Mouse (Mus musculus) intestine, embryonic 16.5 days (tissue): ENCODE measurements around the gene Pigx. TPM values are rescaled to one million over a fixed set of nuclear protein-coding genes. Genes with fewer than 3 reads are reported as not detected.

Experiments
- ATAC-seq: fragments of 200-750 bp; cut with Nextera tagmentation; 2 replicates; pipeline ENCODE4 v1.8.0; 2017; ENCODE audit warnings: moderate TSS enrichment, moderate library complexity
- H3K27ac ChIP-seq: fragments of 300-500 bp; sonication (generic); 2 replicates; pipeline ENCODE4 v1.5.1; 2014; ENCODE audit warnings: mild to moderate bottlenecking, low read length
- H3K27me3 ChIP-seq: fragments of 300-500 bp; sonication (generic); replicated peaks from 2 replicates; pipeline ENCODE4 v1.6.1; 2014; ENCODE audit warnings: low read length, control low read depth, mixed read lengths; ENCODE audit not compliant: control insufficient read depth, insufficient read depth
- H3K36me3 ChIP-seq: fragments of 300-500 bp; sonication (generic); 2 replicates; pipeline ENCODE4 v1.6.1; 2014; ENCODE audit warnings: low read length, control low read depth; ENCODE audit not compliant: control insufficient read depth, insufficient read depth
- H3K4me1 ChIP-seq: fragments of 300-500 bp; sonication (generic); 2 replicates; pipeline ENCODE4 v1.6.1; 2014; ENCODE audit warnings: low read length, control low read depth, mixed read lengths; ENCODE audit not compliant: control insufficient read depth, insufficient read depth
- H3K4me2 ChIP-seq: fragments of 300-500 bp; sonication (generic); 2 replicates; pipeline ENCODE4 v1.6.1; 2014; ENCODE audit warnings: low read depth, low read length, control low read depth
- H3K4me3 ChIP-seq: fragments of 300-500 bp; sonication (generic); 2 replicates; pipeline ENCODE4 v1.5.1; 2014; ENCODE audit warnings: mild to moderate bottlenecking, low read length
- H3K9ac ChIP-seq: fragments of 300-500 bp; sonication (generic); 2 replicates; pipeline ENCODE4 v1.6.1; 2014; ENCODE audit warnings: low read depth, low read length
- H3K9me3 ChIP-seq: fragments of 300-500 bp; sonication (generic); 2 replicates; pipeline ENCODE4 v1.6.1; 2016; ENCODE audit warnings: low read length, control low read depth; ENCODE audit not compliant: control insufficient read depth
- WGBS: fragments of 180-500 bp; shearing (Covaris S2); extraction: QIAGEN DNeasy Blood & Tissue Kit; methylation state at CpG from one replicate; pipeline ENCODE4 v1.1.7; 2014; 5-methylcytosine and 5-hydroxymethylcytosine counted together
- polyA plus RNA-seq: library from polyadenylated mRNA; unstranded; fragments of >200 nt; fragmentation: Nextera tagmentation; extraction: Ambion mirVana; gene quantifications from 2 replicates; pipeline ENCODE4 v1.2.1, GENCODE M21; 2015

The Pigx gene
- polyA plus RNA-seq: 108 and 109 TPM in 2 replicates

DNA sequence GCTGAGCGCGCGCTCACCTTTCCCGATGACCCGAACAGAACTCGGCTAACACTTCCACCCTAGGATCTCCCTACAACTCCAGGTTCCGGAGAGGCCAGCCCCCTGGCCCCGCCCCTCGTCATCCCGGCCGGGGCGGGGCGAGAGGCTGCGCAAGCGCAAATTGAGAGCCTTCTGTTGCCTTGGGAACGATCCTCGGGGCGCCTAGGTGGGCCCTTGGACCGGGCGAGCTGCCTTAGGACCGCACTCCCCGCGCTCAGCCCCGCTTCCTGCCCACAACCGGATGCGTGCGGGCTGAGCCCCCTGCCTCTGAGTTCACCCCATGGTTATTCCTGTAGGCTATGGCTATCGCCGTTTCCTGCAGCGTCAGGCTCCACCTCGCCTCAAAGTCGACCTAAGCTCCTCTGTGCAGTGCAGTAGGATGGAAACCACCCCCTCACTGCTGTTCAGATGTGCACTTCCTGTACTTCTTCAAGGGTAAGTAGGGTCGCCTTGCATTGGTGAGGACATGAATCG lies at the start of gene Pigx, which contains the start of gene Cep19:
Pigx (minus strand) TSS at position 103 of the 513 bp plus-strand sequence.
Cep19 (plus strand) TSS at position 163 of the 513 bp plus-strand sequence.
- Histone ChIP-seq H3K4me1 (peaks cover 9% of the 10 kb centered on the region; the same call in 1 of the 2 replicates), H3K4me3 (peak within 1 kb of the TSS; percentile 93), H3K36me3 (peaks cover 3% of the 10 kb centered on the region; the same call in 1 of the 2 replicates), H3K9me3 (no peaks in the 10 kb centered on the region), H3K27ac (peak within 1 kb of the TSS; percentile 82), H3K9ac (peak within 1 kb of the TSS; percentile 94), H3K27me3 (no peaks in the 10 kb centered on the region), H3K4me2 (peak within 1 kb of the TSS; percentile 87)
- peak; percentile 98 for ATAC-seq
- WGBS: 0% methylated on average over 34 of the region's 34 CpGs

DNA sequence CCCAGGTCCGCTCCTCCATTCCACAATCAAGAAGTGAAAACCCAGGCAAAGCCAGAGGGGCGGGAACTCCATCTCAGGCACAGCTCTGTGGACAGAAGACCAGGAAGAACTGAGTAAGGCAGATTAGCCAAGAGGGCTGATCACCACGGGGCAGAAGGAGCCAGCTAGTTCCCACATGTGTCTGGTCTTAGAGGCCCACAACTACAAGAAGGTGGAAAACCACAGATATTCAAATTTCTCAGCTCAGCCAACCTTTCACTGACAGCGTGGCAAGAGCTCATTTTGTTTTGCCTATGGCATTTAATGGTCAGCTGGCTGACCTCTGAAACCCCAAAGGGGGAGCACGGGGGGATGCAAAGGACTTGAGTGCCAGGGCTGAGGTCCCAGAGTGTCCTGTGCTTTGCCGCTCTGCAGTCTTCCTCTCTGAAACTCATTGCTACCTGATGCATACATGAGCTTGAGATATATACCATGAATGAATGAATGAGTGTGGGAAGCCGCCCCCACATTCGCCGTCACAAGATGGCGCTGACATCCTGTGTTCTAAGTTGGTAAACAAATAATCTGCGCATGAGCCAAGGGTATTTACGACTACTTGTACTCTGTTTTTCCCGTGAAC lies 48.2 kb upstream of the Pigx start:
- no peak overlapping the region for H3K9ac ChIP-seq
- peak; percentile 56; the same call in 1 of the 2 replicates for ATAC-seq
- 57% methylated on average over 11 of the region's 13 CpGs for WGBS

DNA sequence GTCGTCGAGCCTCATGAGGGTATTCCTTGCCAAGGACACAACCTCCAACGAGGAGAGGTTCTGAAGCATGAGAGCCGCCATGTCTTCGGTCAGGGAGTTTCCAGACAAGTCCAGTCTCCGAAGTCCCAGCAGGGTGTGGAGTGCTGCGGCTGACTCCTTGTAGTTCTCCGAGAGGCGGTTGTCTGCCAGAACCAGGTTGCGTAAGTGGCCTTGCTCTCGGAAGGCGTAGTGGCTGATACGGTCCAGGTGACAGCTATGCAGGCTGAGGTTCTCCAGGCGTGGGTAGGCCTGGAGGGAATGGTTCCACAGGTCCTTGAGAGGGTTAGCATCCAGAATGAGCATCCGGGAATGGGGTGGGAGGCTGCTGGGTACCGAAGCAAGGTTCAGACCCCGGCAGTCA lies 45.1 kb upstream of the Pigx start:
- no peak overlapping the region for H3K4me2 ChIP-seq
- H3K27ac ChIP-seq: no peak overlapping the region
- no peak overlapping the region for H3K9ac ChIP-seq
- H3K27me3 ChIP-seq: no peaks in the 10 kb centered on the region
- H3K36me3 ChIP-seq: no peaks in the 10 kb centered on the region; the same call in 1 of the 2 replicates
- 92% methylated on average over 17 of the region's 17 CpGs for WGBS
- H3K4me3 ChIP-seq: no peak overlapping the region
- no peaks in the 10 kb centered on the region for H3K4me1 ChIP-seq
- H3K9me3 ChIP-seq: no peaks in the 10 kb centered on the region
- ATAC-seq: no peak

More for the DNA sequence above, 48.2 kb upstream of the Pigx start:
- peak overlapping the region; percentile 40 for H3K4me2 ChIP-seq
- no peaks in the 10 kb centered on the region for H3K9me3 ChIP-seq
- H3K27ac ChIP-seq: no peak overlapping the region
- H3K4me1 ChIP-seq: no peaks in the 10 kb centered on the region
- no peaks in the 10 kb centered on the region; the same call in 1 of the 2 replicates for H3K36me3 ChIP-seq
- 0 out of 2 replicates have a peak overlapping the region, but pooled peaks have one; percentile 5 for H3K4me3 ChIP-seq
- no peaks in the 10 kb centered on the region for H3K27me3 ChIP-seq

DNA sequence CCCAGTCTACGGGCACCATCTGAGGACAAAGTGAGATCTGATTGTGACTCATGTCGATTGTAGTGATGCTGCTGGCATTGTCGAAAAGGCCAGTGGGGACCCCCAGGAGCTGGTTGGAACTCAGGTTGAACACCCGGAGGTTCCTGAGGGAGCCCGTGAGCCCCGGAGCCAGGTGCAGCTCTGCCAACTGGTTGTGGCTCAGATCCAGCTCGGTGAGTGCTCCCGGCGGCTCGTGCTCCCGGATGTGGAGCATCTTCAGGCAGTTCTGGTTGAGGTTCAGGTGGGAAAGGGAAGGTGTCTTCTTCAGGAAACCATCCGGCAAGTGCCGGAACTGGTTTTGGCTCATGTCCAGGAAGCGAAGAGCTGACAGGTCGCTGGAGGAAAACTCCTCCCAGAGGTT lies 44.2 kb upstream of the Pigx start:
- Histone ChIP-seq H3K9ac (no peak overlapping the region), H3K9me3 (no peaks in the 10 kb centered on the region), H3K4me1 (no peaks in the 10 kb centered on the region), H3K27me3 (no peaks in the 10 kb centered on the region), H3K4me2 (no peak overlapping the region), H3K4me3 (no peak overlapping the region), H3K36me3 (no peaks in the 10 kb centered on the region; the same call in 1 of the 2 replicates), H3K27ac (no peak overlapping the region)
- 95% methylated on average over 15 of the region's 15 CpGs for WGBS
- ATAC-seq: no peak

DNA sequence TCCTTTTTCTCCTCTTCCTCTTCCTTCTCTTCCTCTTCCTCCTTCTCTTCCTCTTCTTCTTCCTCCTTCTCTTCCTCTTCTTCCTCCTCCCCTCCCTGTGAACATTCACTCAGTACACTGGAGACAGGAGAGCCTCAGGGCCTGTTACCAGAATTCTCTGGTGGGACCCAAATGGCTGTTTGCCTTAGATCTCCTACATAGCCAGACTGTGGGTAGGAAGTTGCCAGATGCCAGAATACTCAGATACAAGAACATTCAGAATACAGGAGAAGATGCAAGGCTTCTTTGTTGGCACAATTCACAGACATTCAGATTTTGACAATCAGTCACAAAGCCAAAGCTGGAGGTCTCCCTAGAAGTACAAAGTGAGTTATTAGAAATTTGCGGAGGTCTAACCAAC lies 39.4 kb upstream of the Pigx start:
- 84% methylated on average over 1 of the region's 1 CpGs for WGBS
- no peak overlapping the region for H3K9ac ChIP-seq
- ATAC-seq: no peak
- no peak overlapping the region for H3K27ac ChIP-seq
- no peaks in the 10 kb centered on the region for H3K9me3 ChIP-seq
- H3K4me3 ChIP-seq: no peak overlapping the region
- no peaks in the 10 kb centered on the region for H3K27me3 ChIP-seq
- no peaks in the 10 kb centered on the region for H3K4me1 ChIP-seq
- H3K4me2 ChIP-seq: no peak overlapping the region
- H3K36me3 ChIP-seq: no peaks in the 10 kb centered on the region; the same call in 1 of the 2 replicates

DNA sequence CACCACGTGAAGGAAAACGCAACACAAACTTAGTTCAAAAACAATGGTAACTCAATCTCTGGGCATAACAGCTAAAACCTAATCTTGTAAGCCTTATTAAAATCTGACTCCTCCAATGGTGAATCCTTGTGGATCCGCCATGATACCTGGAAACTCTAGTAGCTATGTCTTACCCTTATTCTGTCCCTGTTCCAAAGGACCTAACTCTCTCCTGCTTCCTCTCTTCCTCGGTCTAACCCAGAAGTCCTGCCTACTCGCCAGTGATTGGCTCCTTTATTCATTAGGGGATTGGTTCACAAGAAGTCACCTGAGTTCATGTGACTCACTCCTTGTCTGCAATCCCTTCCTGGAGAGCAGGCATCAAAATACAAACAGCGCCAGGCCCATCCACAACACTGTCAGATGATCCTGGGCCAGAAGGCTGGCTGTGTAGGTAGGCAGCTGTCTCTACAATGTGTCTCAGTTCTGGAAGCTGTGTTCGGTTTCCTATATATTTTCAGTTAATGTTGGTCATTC lies 36.4 kb upstream of the Pigx start:
- Histone ChIP-seq H3K9me3 (no peaks in the 10 kb centered on the region), H3K36me3 (no peaks in the 10 kb centered on the region), H3K4me2 (no peak overlapping the region), H3K4me1 (no peaks in the 10 kb centered on the region), H3K9ac (no peak overlapping the region), H3K27me3 (no peaks in the 10 kb centered on the region), H3K27ac (no peak overlapping the region), H3K4me3 (no peak overlapping the region)
- 84% methylated on average over 7 of the region's 7 CpGs for WGBS
- ATAC-seq: no peak

DNA sequence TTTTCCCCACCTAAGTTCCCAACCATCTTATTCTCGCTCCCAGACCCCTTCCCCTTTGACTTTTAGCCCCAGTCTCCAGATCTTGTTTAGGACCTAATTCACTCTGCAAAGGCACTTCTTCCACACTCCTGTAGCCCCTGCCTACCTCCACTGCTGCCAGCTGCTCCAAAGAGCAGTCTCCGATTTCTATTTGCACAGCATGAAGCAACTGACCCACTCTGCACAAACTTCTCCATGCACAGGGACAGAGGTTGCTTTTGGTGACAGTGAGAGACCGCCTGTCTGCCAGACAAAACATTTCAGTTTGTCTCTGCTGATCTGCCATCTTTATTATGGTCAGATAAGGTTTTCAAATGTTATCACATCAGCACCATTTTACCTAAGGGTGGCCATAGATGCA lies 33.6 kb upstream of the Pigx start:
- no peak overlapping the region for H3K27ac ChIP-seq

DNA sequence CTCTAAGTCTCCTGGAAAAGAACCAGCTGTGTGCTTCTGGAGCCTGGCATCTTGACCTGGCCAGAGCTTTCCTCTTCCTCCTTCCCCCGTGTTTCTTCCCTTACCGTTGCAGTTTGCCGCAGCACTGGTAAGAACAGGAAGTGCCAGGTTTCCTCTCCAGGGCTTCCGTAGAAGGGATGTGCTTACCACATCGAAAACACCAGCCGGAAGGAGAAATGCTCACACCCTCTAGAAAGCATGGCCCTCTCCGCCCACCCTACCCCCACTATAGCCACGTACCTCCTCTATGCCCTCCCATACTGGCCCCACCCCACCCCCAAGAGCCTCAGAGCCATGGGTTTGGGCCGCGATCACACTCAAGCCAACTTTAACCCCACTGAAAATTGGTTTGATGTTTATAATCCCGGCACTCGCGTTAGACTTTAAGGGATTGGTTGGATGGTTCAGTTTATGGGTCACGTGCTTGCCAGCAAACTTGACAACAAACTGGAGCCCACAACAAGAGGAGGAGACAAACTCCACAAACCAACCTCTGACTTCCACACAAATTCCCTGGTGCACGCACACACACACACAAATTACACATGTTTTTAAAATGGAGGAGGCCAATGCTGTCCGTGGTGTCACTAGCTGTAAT lies 30.8 kb upstream of the Pigx start:
- Histone ChIP-seq H3K9ac (peak overlapping the region; percentile 23; the same call in 1 of the 2 replicates), H3K4me3 (peak overlapping the region; percentile 10), H3K4me2 (peak overlapping the region; percentile 5; the same call in 1 of the 2 replicates), H3K27ac (peak overlapping the region; percentile 14; the same call in 1 of the 2 replicates), H3K4me1 (no peaks in the 10 kb centered on the region), H3K36me3 (no peaks in the 10 kb centered on the region), H3K9me3 (no peaks in the 10 kb centered on the region), H3K27me3 (no peaks in the 10 kb centered on the region)
- peak; percentile 44; the same call in 1 of the 2 replicates for ATAC-seq
- whole genome bisulfite sequencing: 58% methylated on average over 16 of the region's 16 CpGs

More for the DNA sequence above, 33.6 kb upstream of the Pigx start:
- Histone ChIP-seq H3K4me3 (no peak overlapping the region), H3K27me3 (no peaks in the 10 kb centered on the region), H3K9ac (no peak overlapping the region), H3K4me1 (no peaks in the 10 kb centered on the region), H3K4me2 (no peak overlapping the region), H3K9me3 (no peaks in the 10 kb centered on the region), H3K36me3 (no peaks in the 10 kb centered on the region)
- 85% methylated on average over 3 of the region's 3 CpGs for WGBS
- no peak for ATAC-seq
